Mouse (Mus musculus): Measurements from ENCODE around the gene Apba3. TPM values are rescaled to one million over a fixed set of nuclear protein-coding genes. Genes with fewer than 3 reads are reported as not detected.

Apba3 gene
- total RNA-seq, 1 experiment, result 72.3 TPM

- Histone ChIP-seq H3K9ac (ENCODE audit: insufficient read depth, low read depth, low read length, poor library complexity, severe bottlenecking) (no peak overlapping the region), H3K27ac (ENCODE audit: insufficient read depth, low read depth, low read length, poor library complexity, severe bottlenecking) (no peak overlapping the region), H3K4me1 (ENCODE audit: control insufficient read depth in 2 of 2, insufficient read depth in 2 of 2, low read length in 2 of 2, poor library complexity in 1 of 2) (peaks cover 3 to 15% of the 10 kb centered on the region in 2 experiments; a peak in 2 of 4 replicates), H3K4me3 (ENCODE audit: insufficient read depth in 1 of 2, low read depth in 1 of 2, low read length in 2 of 2, poor library complexity in 1 of 2, severe bottlenecking in 1 of 2) (no peak overlapping the region), H3K36me3 (ENCODE audit: control insufficient read depth, insufficient read depth, low read length, poor library complexity, severe bottlenecking) (no peaks in the 10 kb centered on the region), H3K9me3 (ENCODE audit: control insufficient read depth, insufficient read depth, low read depth, low read length) (no peaks in the 10 kb centered on the region)
- TF ChIP-seq MAFK (IDR thresholded peaks at IDR 0.05; ENCODE audit: insufficient read depth, low read depth, low read length) (no peak), HCFC1 (IDR thresholded peaks at IDR 0.05; ENCODE audit: borderline replicate concordance, insufficient read depth, low read length) (no peak), ZC3H11A (IDR thresholded peaks at IDR 0.05; ENCODE audit: borderline replicate concordance, low read depth, low read length) (no peak), CHD2 (IDR thresholded peaks at IDR 0.05; ENCODE audit: low read depth, low read length) (no peak), ZNF384 (IDR thresholded peaks at IDR 0.05; ENCODE audit: low read depth, low read length) (no peak)
- peak; percentile 85 for DNase-seq (ENCODE audit: low read depth, low spot score)
- in situ Hi-C loops (cut with MboI; ENCODE audit: low sequenced_read_pairs in 2 of 2, unreplicated experiment in 2 of 2), result no loop called here
Measured at GRCm38 (mm10) chr10:81240876-81241275, 25.9 kb upstream of the Apba3 start.

- peak overlapping the region; percentile 1; the same call in 1 of the 2 replicates for H3K9ac ChIP-seq (ENCODE audit: insufficient read depth, low read depth, low read length, poor library complexity, severe bottlenecking)
- no peak overlapping the region for H3K27ac ChIP-seq (ENCODE audit: insufficient read depth, low read depth, low read length, poor library complexity, severe bottlenecking)
- no peaks in the 10 kb centered on the region for H3K36me3 ChIP-seq (ENCODE audit: control insufficient read depth, insufficient read depth, low read length, poor library complexity, severe bottlenecking)
- peaks cover 3 to 16% of the 10 kb centered on the region in 2 experiments; a peak in 2 of 4 replicates for H3K4me1 ChIP-seq (ENCODE audit: control insufficient read depth in 2 of 2, insufficient read depth in 2 of 2, low read length in 2 of 2, poor library complexity in 1 of 2)
- TF ChIP-seq HCFC1 (IDR thresholded peaks at IDR 0.05; ENCODE audit: borderline replicate concordance, insufficient read depth, low read length) (no peak), CHD2 (IDR thresholded peaks at IDR 0.05; ENCODE audit: low read depth, low read length) (no peak), ZNF384 (IDR thresholded peaks at IDR 0.05; ENCODE audit: low read depth, low read length) (no peak), ZC3H11A (IDR thresholded peaks at IDR 0.05; ENCODE audit: borderline replicate concordance, low read depth, low read length) (no peak), MAFK (IDR thresholded peaks at IDR 0.05; ENCODE audit: insufficient read depth, low read depth, low read length) (no peak)
- peak overlapping the region in 1 of 2 experiments; percentile 6; a peak in 1 of 4 replicates for H3K4me3 ChIP-seq (ENCODE audit: insufficient read depth in 1 of 2, low read depth in 1 of 2, low read length in 2 of 2, poor library complexity in 1 of 2, severe bottlenecking in 1 of 2)
- in situ Hi-C loops (cut with MboI; ENCODE audit: low sequenced_read_pairs in 2 of 2, unreplicated experiment in 2 of 2), result no loop called here
- DNase-seq (ENCODE audit: low read depth, low spot score), result no peak
- no peaks in the 10 kb centered on the region for H3K9me3 ChIP-seq (ENCODE audit: control insufficient read depth, insufficient read depth, low read depth, low read length)
Measured at GRCm38 (mm10) chr10:81242021-81242420, 24.7 kb upstream of the Apba3 start.

GRCm38 (mm10) chr10:81244146-81244545, 22.6 kb upstream of the Apba3 start:
- peaks cover 2 to 12% of the 10 kb centered on the region in 2 experiments; a peak in 2 of 4 replicates for H3K4me1 ChIP-seq (ENCODE audit: control insufficient read depth in 2 of 2, insufficient read depth in 2 of 2, low read length in 2 of 2, poor library complexity in 1 of 2)
- no peaks in the 10 kb centered on the region for H3K36me3 ChIP-seq (ENCODE audit: control insufficient read depth, insufficient read depth, low read length, poor library complexity, severe bottlenecking)
- H3K4me3 ChIP-seq (ENCODE audit: insufficient read depth in 1 of 2, low read depth in 1 of 2, low read length in 2 of 2, poor library complexity in 1 of 2, severe bottlenecking in 1 of 2), result no peak overlapping the region
- in situ Hi-C loops (cut with MboI; ENCODE audit: low sequenced_read_pairs in 2 of 2, unreplicated experiment in 2 of 2), result no loop called here
- H3K27ac ChIP-seq (ENCODE audit: insufficient read depth, low read depth, low read length, poor library complexity, severe bottlenecking), result no peak overlapping the region
- H3K9me3 ChIP-seq (ENCODE audit: control insufficient read depth, insufficient read depth, low read depth, low read length), result no peaks in the 10 kb centered on the region
- DNase-seq (ENCODE audit: low read depth, low spot score), result no peak
- no peak overlapping the region for H3K9ac ChIP-seq (ENCODE audit: insufficient read depth, low read depth, low read length, poor library complexity, severe bottlenecking)
- TF ChIP-seq MAFK (IDR thresholded peaks at IDR 0.05; ENCODE audit: insufficient read depth, low read depth, low read length) (no peak), HCFC1 (IDR thresholded peaks at IDR 0.05; ENCODE audit: borderline replicate concordance, insufficient read depth, low read length) (no peak), ZC3H11A (IDR thresholded peaks at IDR 0.05; ENCODE audit: borderline replicate concordance, low read depth, low read length) (no peak), ZNF384 (IDR thresholded peaks at IDR 0.05; ENCODE audit: low read depth, low read length) (no peak)

- no peaks in the 10 kb centered on the region for H3K36me3 ChIP-seq (ENCODE audit: control insufficient read depth, insufficient read depth, low read length, poor library complexity, severe bottlenecking)
- no peak for DNase-seq (ENCODE audit: low read depth, low spot score)
- no peak overlapping the region for H3K9ac ChIP-seq (ENCODE audit: insufficient read depth, low read depth, low read length, poor library complexity, severe bottlenecking)
- H3K4me1 ChIP-seq (ENCODE audit: control insufficient read depth in 2 of 2, insufficient read depth in 2 of 2, low read length in 2 of 2, poor library complexity in 1 of 2), result peaks cover 2 to 15% of the 10 kb centered on the region in 2 experiments; a peak in 2 of 4 replicates
- no peaks in the 10 kb centered on the region for H3K9me3 ChIP-seq (ENCODE audit: control insufficient read depth, insufficient read depth, low read depth, low read length)
- in situ Hi-C loops (cut with MboI; ENCODE audit: low sequenced_read_pairs in 2 of 2, unreplicated experiment in 2 of 2), result no loop called here
- H3K4me3 ChIP-seq (ENCODE audit: insufficient read depth in 1 of 2, low read depth in 1 of 2, low read length in 2 of 2, poor library complexity in 1 of 2, severe bottlenecking in 1 of 2), result no peak overlapping the region
- H3K27ac ChIP-seq (ENCODE audit: insufficient read depth, low read depth, low read length, poor library complexity, severe bottlenecking), result no peak overlapping the region
- no peak for TF ChIP-seq MAFK (IDR thresholded peaks at IDR 0.05; ENCODE audit: insufficient read depth, low read depth, low read length)
Measured at GRCm38 (mm10) chr10:81244595-81244994, 22.2 kb upstream of the Apba3 start.

- no peak overlapping the region for H3K27ac ChIP-seq (ENCODE audit: insufficient read depth, low read depth, low read length, poor library complexity, severe bottlenecking)
- in situ Hi-C loops (cut with MboI; ENCODE audit: low sequenced_read_pairs in 2 of 2, unreplicated experiment in 2 of 2), result no loop called here
- no peak for DNase-seq (ENCODE audit: low read depth, low spot score)
- no peaks in the 10 kb centered on the region for H3K36me3 ChIP-seq (ENCODE audit: control insufficient read depth, insufficient read depth, low read length, poor library complexity, severe bottlenecking)
- no peak overlapping the region for H3K9ac ChIP-seq (ENCODE audit: insufficient read depth, low read depth, low read length, poor library complexity, severe bottlenecking)
- H3K4me3 ChIP-seq (ENCODE audit: insufficient read depth in 1 of 2, low read depth in 1 of 2, low read length in 2 of 2, poor library complexity in 1 of 2, severe bottlenecking in 1 of 2), result no peak overlapping the region
- H3K9me3 ChIP-seq (ENCODE audit: control insufficient read depth, insufficient read depth, low read depth, low read length), result no peaks in the 10 kb centered on the region
- peaks cover 2 to 18% of the 10 kb centered on the region in 2 experiments; a peak in 2 of 4 replicates for H3K4me1 ChIP-seq (ENCODE audit: control insufficient read depth in 2 of 2, insufficient read depth in 2 of 2, low read length in 2 of 2, poor library complexity in 1 of 2)
- no peak for TF ChIP-seq HCFC1 (IDR thresholded peaks at IDR 0.05; ENCODE audit: borderline replicate concordance, insufficient read depth, low read length)
- no peak for TF ChIP-seq CHD2 (IDR thresholded peaks at IDR 0.05; ENCODE audit: low read depth, low read length)
- TF ChIP-seq ZC3H11A (IDR thresholded peaks at IDR 0.05; ENCODE audit: borderline replicate concordance, low read depth, low read length), result no peak
- no peak for TF ChIP-seq ZNF384 (IDR thresholded peaks at IDR 0.05; ENCODE audit: low read depth, low read length)
- no peak for TF ChIP-seq MAFK (IDR thresholded peaks at IDR 0.05; ENCODE audit: insufficient read depth, low read depth, low read length)
Measured at GRCm38 (mm10) chr10:81245166-81245565, 21.6 kb upstream of the Apba3 start.

All from ES-E14 (cell line).